Mouse (Mus musculus) midbrain, embryonic 10.5 days (tissue): ENCODE measurements around the gene Cstad. TPM values are rescaled to one million over a fixed set of nuclear protein-coding genes. Genes with fewer than 3 reads are reported as not detected.

ENCODE experiments used
- DNase-seq: peaks from one replicate; pipeline ENCODE4 v3.0.0-alpha.2; 2017; ENCODE audit warnings: low spot score
- H3K27ac ChIP-seq: fragments of 300-500 bp; sonication (generic); replicated peaks from 2 replicates; pipeline ENCODE4 v1.5.1; 2016; ENCODE audit warnings: mild to moderate bottlenecking
- H3K27me3 ChIP-seq: fragments of 300-500 bp; sonication (generic); 2 replicates; pipeline ENCODE4 v1.6.1; 2016; ENCODE audit warnings: low read depth, mild to moderate bottlenecking; ENCODE audit not compliant: poor library complexity, severe bottlenecking
- H3K36me3 ChIP-seq: fragments of 300-500 bp; sonication (generic); 2 replicates; pipeline ENCODE4 v1.6.1; 2016; ENCODE audit warnings: mild to moderate bottlenecking, moderate library complexity
- H3K4me1 ChIP-seq: fragments of 300-500 bp; sonication (generic); 2 replicates; pipeline ENCODE4 v1.6.1; 2016
- H3K4me3 ChIP-seq: fragments of 300-500 bp; sonication (generic); 2 replicates; pipeline ENCODE4 v1.5.1; 2016; ENCODE audit warnings: mild to moderate bottlenecking, moderate library complexity
- H3K9me3 ChIP-seq: fragments of 300-500 bp; sonication (generic); replicated peaks from 2 replicates; pipeline ENCODE4 v1.6.1; 2016; ENCODE audit warnings: mild to moderate bottlenecking
- whole genome bisulfite sequencing: fragments of 180-500 bp; shearing (Covaris S2); methylation state at CpG from one replicate; pipeline ENCODE4 v1.1.7; 2016; 5-methylcytosine and 5-hydroxymethylcytosine counted together
- polyA plus RNA-seq: library from polyadenylated mRNA; unstranded; fragments of >200 nt; fragmentation: Nextera tagmentation; extraction: Ambion mirVana; gene quantifications from 2 replicates; pipeline ENCODE4 v1.2.1, GENCODE M21; 2016

The Cstad gene
- polyA plus RNA-seq, 1 experiment from 2014 or later, result 0.20 TPM

DNA sequence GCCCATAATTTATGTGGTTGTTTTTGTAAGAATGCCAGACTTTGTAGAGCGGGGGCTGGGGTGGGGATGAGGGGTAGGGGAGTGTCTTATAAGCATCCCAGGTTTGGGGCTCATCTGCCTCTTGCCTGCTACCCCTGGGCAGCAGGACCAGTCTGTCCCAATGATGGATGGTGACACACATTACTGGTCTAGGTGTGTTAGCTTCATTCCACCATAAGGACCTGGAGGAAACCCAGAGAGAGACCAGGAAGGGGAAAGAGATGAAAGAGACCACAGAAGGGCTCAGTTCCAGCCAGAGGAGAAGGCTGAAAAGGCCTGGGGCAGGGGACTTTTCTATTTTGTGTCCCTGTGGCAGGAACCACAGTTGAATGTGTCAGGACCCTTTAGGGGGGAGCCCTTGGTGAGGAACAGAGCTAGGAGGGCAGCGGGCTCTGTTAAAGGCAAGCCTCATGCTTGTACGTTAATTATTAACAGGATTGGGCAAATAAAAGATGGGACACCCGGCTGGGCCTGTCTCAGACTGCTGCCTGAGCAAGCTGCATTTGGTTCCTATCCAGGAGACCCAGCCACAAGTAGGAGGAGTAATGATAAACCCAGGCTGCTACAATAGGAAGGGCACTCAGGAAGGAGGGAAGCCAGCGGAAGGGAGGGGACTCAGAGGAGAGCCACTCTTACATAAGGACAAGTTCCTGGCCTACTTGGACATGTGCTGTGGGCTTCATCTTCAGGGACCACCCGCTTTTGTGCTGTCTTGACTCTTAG, 23.8 kb downstream of the Cstad start:
- DNase-seq, result no peak
- no peak overlapping the region for H3K4me3 ChIP-seq
- 83% methylated on average over 6 of the region's 6 CpGs for WGBS
- no peak overlapping the region for H3K27ac ChIP-seq
- H3K27me3 ChIP-seq, result no peaks in the 10 kb centered on the region
- no peaks in the 10 kb centered on the region for H3K36me3 ChIP-seq
- H3K4me1 ChIP-seq, result peaks cover 31% of the 10 kb centered on the region
- peaks cover 4% of the 10 kb centered on the region; the same call in 1 of the 2 replicates for H3K9me3 ChIP-seq

DNA sequence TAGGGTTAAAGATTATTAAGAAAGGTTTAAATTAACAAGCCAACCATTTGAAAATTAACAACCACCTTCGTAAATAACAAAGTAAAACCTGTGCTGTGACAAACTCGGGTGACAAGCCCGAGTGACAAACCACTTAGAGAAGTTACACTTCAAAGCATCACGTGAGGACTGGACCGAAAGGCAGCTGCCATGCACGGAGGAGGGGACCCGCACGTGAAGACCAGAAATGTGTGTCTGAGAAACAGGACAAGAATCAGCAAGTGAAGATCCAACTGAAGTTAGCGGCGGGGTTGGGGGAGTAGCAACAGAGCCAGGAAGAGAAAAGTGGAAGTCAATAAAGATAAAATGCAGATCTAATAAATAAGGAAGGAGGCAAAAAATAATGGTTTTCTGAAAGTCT, 29.0 kb downstream of the Cstad start:
- 86% methylated on average over 10 of the region's 10 CpGs for WGBS
- Histone ChIP-seq H3K4me3 (no peak overlapping the region), H3K36me3 (no peaks in the 10 kb centered on the region), H3K27ac (no peak overlapping the region), H3K9me3 (peaks cover 4% of the 10 kb centered on the region; the same call in 1 of the 2 replicates), H3K27me3 (no peaks in the 10 kb centered on the region), H3K4me1 (peaks cover 11% of the 10 kb centered on the region)
- DNase-seq, result no peak

DNA sequence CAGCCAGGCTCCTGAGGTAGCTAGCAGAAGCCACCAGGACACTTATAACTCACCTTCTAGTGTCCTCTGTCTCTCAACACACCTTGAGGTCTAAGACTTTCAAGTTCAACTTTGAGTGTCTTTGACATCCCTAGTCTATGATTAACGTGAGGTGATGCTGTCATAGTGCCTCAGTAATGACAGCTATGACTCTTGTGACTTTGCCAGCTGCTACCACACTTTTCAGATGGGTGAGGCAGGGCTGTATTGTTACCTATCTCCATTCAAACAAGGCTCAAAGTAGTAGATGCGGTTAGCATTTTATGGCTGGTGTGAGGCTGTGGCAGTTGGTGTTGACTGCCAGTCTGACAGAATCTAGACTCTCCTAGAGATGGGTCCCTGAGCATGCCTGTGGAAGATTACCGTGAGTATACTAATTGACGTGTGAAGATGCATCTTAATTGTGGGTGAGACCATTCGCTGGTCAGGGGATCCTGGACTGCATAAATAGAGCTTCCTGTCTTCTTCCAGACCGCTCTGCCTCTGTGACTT, 30.5 kb downstream of the Cstad start:
- WGBS, result 87% methylated on average over 6 of the region's 6 CpGs
- Histone ChIP-seq H3K27me3 (no peaks in the 10 kb centered on the region), H3K27ac (no peak overlapping the region; the same call in 1 of the 2 replicates), H3K36me3 (no peaks in the 10 kb centered on the region), H3K9me3 (no peaks in the 10 kb centered on the region), H3K4me1 (peaks cover 24% of the 10 kb centered on the region), H3K4me3 (no peak overlapping the region)
- no peak for DNase-seq

DNA sequence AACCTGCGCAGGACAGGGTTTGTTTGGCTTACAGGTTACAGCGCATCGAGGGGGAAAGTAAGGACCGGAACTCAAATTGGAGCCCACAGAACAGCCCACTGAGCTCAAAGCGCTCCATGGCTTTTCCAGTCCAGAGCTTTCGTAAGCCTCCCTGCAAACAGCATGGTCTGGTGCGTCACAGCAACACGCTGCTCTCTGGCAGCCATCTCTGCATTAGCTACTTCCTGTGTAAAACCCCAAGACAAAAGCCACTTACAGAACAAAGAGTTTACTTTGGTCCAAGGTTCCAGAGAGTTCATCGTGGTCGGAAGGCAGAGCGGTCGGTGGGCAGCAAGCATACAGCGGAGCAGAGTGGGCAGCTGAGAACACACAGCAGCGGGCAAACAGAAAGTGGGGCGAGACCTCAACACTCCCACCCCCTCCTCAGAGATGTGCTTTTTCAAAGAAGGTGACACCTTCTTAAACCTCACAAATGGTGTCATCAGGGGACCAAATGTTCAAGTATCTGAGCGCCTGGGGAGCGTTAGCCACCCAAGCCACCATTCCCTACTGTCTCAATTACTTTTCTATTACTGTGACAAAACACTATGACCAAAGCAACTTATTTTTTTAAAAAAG, 31.3 kb downstream of the Cstad start:
- peak overlapping the region; percentile 56; the same call in 1 of the 2 replicates for H3K27ac ChIP-seq
- no peak for DNase-seq
- H3K4me1 ChIP-seq, result peaks cover 24% of the 10 kb centered on the region
- H3K9me3 ChIP-seq, result no peaks in the 10 kb centered on the region
- no peak overlapping the region for H3K4me3 ChIP-seq
- H3K36me3 ChIP-seq, result no peaks in the 10 kb centered on the region
- 79% methylated on average over 17 of the region's 17 CpGs for WGBS
- H3K27me3 ChIP-seq, result no peaks in the 10 kb centered on the region

DNA sequence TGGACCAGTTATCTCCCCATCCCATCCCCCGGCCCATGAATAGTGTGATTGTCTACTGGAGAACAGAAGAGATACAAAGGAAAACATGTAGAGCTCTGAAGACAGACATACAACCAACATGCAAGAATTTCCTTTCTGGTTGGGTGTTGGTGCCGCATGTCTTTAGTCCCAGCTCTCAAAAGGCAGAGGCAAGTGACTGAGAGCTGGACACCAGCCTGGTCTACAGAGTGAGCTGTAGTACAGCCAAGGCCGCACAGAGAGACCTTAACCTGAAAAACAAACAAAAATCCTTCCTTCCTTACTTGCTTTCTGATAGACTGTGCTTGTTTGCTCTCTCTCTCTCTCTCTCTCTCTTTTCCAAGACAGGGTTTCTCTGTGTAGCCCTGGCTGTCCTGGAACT, 32.5 kb downstream of the Cstad start:
- no peak overlapping the region for H3K4me3 ChIP-seq
- H3K36me3 ChIP-seq, result no peaks in the 10 kb centered on the region
- 92% methylated on average over 3 of the region's 3 CpGs for WGBS
- H3K27me3 ChIP-seq, result no peaks in the 10 kb centered on the region
- peaks cover 24% of the 10 kb centered on the region for H3K4me1 ChIP-seq
- H3K27ac ChIP-seq, result no peak overlapping the region
- H3K9me3 ChIP-seq, result no peaks in the 10 kb centered on the region
- no peak for DNase-seq

DNA sequence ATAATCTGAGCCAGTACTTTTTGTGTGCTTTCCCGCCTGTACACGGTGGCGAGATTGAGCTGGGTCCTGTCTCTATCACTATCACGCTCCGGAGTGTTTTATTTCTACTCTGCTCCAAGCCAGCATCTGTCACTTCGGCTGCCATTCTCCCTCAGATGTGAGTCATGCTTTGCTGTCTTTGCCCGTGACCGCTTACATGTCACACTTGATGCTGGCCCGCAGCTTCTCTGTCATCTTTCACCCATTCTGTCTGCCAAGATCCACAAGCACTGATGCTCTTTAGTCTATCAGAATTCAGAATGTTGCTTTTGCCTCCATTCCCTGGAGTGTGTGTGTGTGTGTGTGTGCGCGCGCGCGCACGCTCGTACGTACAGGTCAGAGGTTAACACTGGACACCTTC, 33.5 kb downstream of the Cstad start:
- Histone ChIP-seq H3K27me3 (no peaks in the 10 kb centered on the region), H3K4me3 (no peak overlapping the region), H3K9me3 (no peaks in the 10 kb centered on the region), H3K36me3 (no peaks in the 10 kb centered on the region), H3K4me1 (peaks cover 24% of the 10 kb centered on the region), H3K27ac (peak overlapping the region; percentile 29; the same call in 1 of the 2 replicates)
- DNase-seq, result no peak
- WGBS, result 96% methylated on average over 17 of the region's 17 CpGs

DNA sequence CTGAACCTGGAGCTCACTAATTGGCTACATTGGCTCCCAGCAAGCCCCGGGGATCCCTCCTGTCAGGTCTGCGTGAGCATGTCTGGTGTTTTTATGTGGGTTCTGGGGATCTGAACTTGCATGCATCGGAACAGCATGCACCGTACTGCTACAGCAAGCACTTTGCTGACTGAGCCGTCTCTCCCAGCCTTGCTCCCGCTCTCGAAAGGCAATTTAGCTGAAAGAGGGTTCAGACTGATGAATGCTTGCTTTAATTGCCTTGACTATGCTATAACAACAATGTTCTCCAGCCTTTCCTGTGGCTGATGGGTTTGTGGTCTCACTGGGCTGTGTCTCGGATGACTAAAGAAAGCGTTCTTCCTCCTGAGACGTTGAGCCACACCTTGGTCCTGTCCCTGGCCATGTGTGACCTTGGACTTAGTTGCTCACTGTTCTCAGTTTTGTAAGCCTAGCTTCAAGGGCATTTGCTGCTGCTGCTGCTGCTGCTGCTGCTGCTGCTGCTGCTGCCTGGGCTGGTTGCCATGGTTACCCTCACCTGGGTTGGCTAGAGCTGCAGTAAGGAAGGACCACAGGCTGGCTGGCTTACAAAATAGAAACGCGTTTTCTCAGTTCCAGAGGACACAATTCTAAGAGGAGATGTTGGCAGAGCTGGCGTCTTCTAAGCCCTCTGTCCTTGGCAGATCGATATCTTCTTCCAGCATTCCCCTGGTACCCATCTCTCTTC, 34.4 kb downstream of the Cstad start:
- 77% methylated on average over 14 of the region's 14 CpGs for WGBS
- no peak for DNase-seq

DNA sequence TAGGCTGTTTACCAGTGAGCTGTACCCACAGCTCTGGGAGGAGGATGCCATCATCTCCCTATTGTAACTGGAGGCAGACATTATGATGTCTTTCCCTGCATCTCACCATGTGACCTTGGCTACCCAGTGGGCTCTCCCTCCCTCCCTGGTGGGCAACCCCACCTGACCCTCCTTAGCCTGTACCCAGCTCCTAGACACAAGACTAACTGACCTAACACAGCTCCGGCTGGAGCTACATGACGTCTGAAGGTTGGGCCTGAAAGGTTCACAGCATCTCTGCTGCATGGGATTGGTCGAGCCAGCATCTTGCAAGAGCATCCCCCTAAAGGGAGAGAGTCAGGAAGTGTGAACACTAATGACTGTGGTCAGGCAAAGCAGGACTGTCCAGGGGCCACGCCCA, 35.0 kb downstream of the Cstad start:
- no peak for DNase-seq
- WGBS, result 86% methylated on average over 4 of the region's 4 CpGs
- Histone ChIP-seq H3K27ac (peak overlapping the region; percentile 61), H3K9me3 (no peaks in the 10 kb centered on the region), H3K4me1 (peaks cover 28% of the 10 kb centered on the region), H3K36me3 (no peaks in the 10 kb centered on the region), H3K4me3 (no peak overlapping the region), H3K27me3 (no peaks in the 10 kb centered on the region)

More for the DNA sequence above, 34.4 kb downstream of the Cstad start:
- H3K4me1 ChIP-seq, result peaks cover 24% of the 10 kb centered on the region
- H3K27me3 ChIP-seq, result no peaks in the 10 kb centered on the region
- H3K9me3 ChIP-seq, result no peaks in the 10 kb centered on the region
- H3K27ac ChIP-seq, result peak overlapping the region; percentile 29; the same call in 1 of the 2 replicates
- H3K36me3 ChIP-seq, result no peaks in the 10 kb centered on the region
- H3K4me3 ChIP-seq, result no peak overlapping the region

DNA sequence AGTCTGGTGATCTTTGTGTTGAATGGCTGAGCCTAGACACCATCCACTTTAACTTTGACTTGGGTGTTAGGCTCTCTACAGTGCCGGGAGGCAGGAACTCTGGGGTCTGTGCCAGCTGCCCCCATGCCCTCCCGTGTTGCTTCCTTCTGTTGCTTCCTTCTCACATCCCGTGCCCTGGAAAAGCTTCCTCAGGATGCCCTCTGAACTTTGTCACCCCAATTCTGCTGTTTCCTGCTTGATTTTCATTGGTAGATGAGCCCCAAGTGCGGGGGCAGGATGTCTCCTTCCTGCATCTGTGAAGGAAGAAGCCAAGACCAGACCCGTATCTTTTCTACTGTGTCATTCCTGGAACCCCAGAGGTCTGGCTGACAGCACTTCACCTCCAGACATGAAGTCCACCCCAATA, 41.4 kb downstream of the Cstad start:
- Histone ChIP-seq H3K27ac (peak overlapping the region; percentile 70), H3K36me3 (no peaks in the 10 kb centered on the region), H3K4me3 (no peak overlapping the region), H3K4me1 (peaks cover 54% of the 10 kb centered on the region), H3K9me3 (no peaks in the 10 kb centered on the region), H3K27me3 (no peaks in the 10 kb centered on the region)
- DNase-seq, result no peak
- 81% methylated on average over 5 of the region's 5 CpGs for WGBS

DNA sequence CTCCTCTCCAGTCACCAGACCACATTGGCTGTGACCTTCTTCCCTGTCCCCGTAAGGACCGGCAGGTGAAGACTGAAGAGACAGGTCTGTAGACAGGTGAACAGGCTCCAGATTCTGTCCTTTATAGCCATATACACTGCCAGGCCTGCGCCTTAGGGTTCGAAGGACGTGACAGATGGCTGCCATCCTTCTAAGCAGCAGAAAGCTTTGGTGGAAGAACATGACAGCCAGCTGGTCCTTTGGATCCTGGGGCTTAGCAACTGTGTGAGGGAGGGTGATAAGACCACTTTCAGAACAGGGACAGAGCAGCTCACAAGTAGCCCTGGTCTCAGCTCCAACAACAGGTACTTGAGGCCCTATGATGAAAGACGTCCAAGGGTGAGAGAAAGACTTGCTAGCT, 43.2 kb downstream of the Cstad start:
- no peaks in the 10 kb centered on the region for H3K36me3 ChIP-seq
- H3K4me1 ChIP-seq, result peaks cover 71% of the 10 kb centered on the region
- H3K4me3 ChIP-seq, result no peak overlapping the region
- no peaks in the 10 kb centered on the region for H3K27me3 ChIP-seq
- peak overlapping the region; percentile 89; the same call in 1 of the 2 replicates for H3K27ac ChIP-seq
- 93% methylated on average over 6 of the region's 6 CpGs for WGBS
- no peak for DNase-seq
- H3K9me3 ChIP-seq, result no peaks in the 10 kb centered on the region

DNA sequence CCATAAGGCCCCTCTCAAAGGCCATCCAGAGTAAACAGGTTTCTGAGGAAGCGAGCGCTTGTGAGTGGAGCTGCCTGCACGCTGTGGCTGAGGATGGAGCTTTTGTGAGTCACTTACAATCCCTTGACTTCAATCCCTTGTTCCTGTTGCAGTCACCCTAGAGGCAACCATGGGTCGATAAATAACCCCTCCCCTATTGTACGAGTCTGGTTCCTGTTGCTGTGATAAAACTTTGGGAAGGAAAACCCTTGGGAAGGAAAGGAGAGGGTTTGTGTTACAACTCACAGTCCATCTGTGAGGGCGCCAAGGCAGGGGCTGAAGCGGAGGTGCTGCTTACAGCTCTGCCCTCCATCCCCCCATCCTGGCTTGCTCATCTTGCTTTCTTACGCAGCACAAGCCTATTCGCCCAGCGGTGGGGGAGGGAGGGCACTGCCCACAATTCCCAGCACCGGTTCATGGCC, 45.2 kb downstream of the Cstad start:
- Histone ChIP-seq H3K36me3 (no peaks in the 10 kb centered on the region), H3K4me3 (peak overlapping the region; percentile 31), H3K4me1 (peaks cover 78% of the 10 kb centered on the region)

DNA sequence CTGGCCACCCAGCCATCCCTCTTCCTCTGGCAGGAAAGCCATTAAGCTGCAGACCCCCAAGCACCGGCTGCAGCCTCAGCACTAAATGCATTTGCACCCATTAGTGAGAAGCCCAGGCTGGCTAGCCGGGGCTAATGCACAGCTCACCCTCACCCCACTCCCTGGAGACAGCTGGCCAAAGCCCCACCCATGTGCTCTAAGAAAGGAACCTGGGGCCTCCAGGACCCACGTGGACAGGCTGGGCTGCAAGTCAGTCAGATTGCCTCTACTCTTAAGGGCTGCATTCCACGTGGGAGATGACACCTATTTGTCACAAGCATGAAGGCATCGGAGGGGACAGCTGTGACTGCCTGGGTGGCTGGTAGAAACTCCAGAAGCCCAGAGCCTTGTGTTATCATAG, 48.0 kb downstream of the Cstad start:
- H3K4me1 ChIP-seq, result peaks cover 90% of the 10 kb centered on the region

More for the DNA sequence above, 45.2 kb downstream of the Cstad start:
- Histone ChIP-seq H3K9me3 (no peaks in the 10 kb centered on the region), H3K27me3 (no peaks in the 10 kb centered on the region), H3K27ac (peak overlapping the region; percentile 89)
- DNase-seq, result peak; percentile 56
- WGBS, result 9% methylated on average over 11 of the region's 11 CpGs

More for the DNA sequence above, 48.0 kb downstream of the Cstad start:
- no peaks in the 10 kb centered on the region for H3K27me3 ChIP-seq
- H3K27ac ChIP-seq, result peak overlapping the region; percentile 89
- DNase-seq, result no peak
- no peaks in the 10 kb centered on the region for H3K9me3 ChIP-seq
- no peaks in the 10 kb centered on the region for H3K36me3 ChIP-seq
- WGBS, result 55% methylated on average over 5 of the region's 5 CpGs
- H3K4me3 ChIP-seq, result no peak overlapping the region
